Mouse (Mus musculus) pancreas, adult 10 weeks (tissue): ENCODE measurements around the gene Rnf123. TPM values are rescaled to one million over a fixed set of nuclear protein-coding genes. Genes with fewer than 3 reads are reported as not detected.

ENCODE experiments used
- polyA plus RNA-seq: library from polyadenylated mRNA; stranded (reverse); fragments of 350-450 nt; fragmentation: Illumina TruSeq; extraction: RNeasy Lipid Tissue Mini Kit (QIAGEN cat#74804); gene quantifications from one replicate; pipeline ENCODE4 v1.2.3, GENCODE M21; 2015; ENCODE audit warnings: low read depth, low replicate concordance; ENCODE audit not compliant: insufficient read depth

The Rnf123 gene
- polyA plus RNA-seq = 23.7 TPM

DNA sequence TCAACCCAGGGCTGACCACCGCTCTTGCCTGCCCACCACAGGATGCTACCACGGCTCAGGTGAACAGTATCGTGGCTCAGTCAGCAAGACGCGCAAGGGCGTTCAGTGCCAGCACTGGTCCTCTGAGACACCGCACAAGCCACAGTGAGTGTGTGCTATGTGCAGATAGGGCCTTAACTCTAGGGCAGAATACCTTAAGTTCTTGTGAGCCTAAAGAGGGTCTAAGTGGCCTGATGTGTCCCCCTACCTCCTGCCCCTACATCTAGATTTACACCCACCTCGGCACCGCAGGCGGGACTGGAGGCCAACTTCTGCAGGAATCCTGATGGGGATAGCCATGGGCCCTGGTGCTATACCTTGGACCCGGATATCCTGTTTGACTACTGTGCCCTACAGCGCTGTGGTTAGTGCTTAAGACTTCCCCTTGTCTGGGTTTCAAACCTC is at the start of gene Rnf123:
Rnf123 (minus strand) TSS at position 359 of the 444 bp plus-strand sequence.

GRCm38 (mm10) chr9:108094184-108094941 is 11.2 kb upstream of the Rnf123 start, which contains the start of gene Apeh:
Apeh (minus strand) TSS chr9:108094606.

GRCm38 (mm10) chr9:108080168-108080567 is 3.0 kb downstream of the Rnf123 start, which contains the start of gene Mst1:
Mst1 (plus strand) TSS chr9:108080436.

DNA sequence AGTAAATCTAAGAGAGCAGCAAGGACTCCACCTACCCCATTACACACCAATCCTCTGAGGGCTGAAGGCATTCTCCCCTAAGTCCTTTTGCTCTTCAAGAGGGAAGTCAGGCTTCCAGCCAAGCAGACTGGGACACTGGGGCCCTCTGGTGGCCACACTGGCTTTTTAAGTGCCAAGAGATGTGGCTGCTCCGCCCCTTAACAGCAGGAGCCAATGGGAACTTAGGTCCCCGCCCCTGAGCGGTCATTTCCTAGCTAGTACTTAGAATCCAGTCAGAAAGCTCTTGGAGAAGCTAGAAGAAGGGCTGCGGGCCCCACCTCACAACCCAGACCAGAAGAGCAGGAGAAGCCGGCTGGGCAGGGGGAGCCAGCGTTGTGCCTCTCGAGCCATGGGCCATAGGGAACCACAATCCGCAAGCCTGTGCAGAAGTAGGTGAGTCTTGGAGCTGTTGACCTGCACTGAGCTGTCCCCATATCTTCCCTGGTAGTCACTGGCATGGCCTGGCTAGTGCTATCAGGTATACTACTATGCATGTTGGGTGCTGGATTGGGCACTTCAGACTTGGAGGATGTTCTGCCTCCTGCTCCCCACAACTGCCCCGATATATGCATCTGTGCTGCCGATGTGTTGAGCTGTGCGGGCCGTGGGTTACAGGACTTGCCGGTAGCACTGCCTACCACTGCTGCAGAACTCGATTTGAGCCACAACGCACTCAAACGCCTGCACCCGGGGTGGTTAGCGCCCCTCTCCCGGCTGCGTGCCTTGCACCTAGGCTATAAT is 30.1 kb downstream of the Rnf123 start, which contains the start of gene Amigo3:
Amigo3 (plus strand) TSS at position 275 of the 780 bp plus-strand sequence.

GRCm38 (mm10) chr9:108049016-108049455 is 34.1 kb downstream of the Rnf123 start, which contains the start of gene Gmppb:
Gmppb (plus strand) TSS chr9:108049242.

GRCm38 (mm10) chr9:108001922-108002770 is 81.0 kb downstream of the Rnf123 start, which contains the start of gene Ip6k1:
Ip6k1 (plus strand) TSS chr9:108002501.

Other genes starting within 250 kb of the Rnf123 start
- gene Rbm6, start 210.1 kb downstream of the Rnf123 start, polyA plus RNA-seq = 27.2 TPM
- gene Mon1a, start 195.2 kb downstream of the Rnf123 start, polyA plus RNA-seq = 9.7 TPM
- gene Mst1r, start 176.5 kb downstream of the Rnf123 start, polyA plus RNA-seq = 3.4 TPM
- not detected for gene Actl11, start 154.9 kb downstream of the Rnf123 start, polyA plus RNA-seq
- gene Camkv, start 147.7 kb downstream of the Rnf123 start, polyA plus RNA-seq = not detected
- gene Traip, start 133.2 kb downstream of the Rnf123 start, polyA plus RNA-seq = not detected
- 17.0 TPM for gene Uba7, start 107.8 kb downstream of the Rnf123 start, polyA plus RNA-seq
- not detected for gene Gm20661, start 100.3 kb downstream of the Rnf123 start, polyA plus RNA-seq
- gene Inka1, start 97.5 kb downstream of the Rnf123 start, polyA plus RNA-seq = 3.5 TPM
- gene Cdhr4, start 90.8 kb downstream of the Rnf123 start, polyA plus RNA-seq = not detected
- not detected for gene Gm20662, start 87.0 kb downstream of the Rnf123 start, polyA plus RNA-seq
- gene Ip6k1, start 80.8 kb downstream of the Rnf123 start, polyA plus RNA-seq = 29.1 TPM
- 11.7 TPM for gene Gmppb, start 34.1 kb downstream of the Rnf123 start, polyA plus RNA-seq
- gene Amigo3, start 30.2 kb downstream of the Rnf123 start, polyA plus RNA-seq = 1.6 TPM
- gene Mst1, start 2.9 kb downstream of the Rnf123 start, polyA plus RNA-seq = not detected
- 40.1 TPM for gene Apeh, start 11.3 kb upstream of the Rnf123 start, polyA plus RNA-seq
- gene Bsn, start 107.0 kb upstream of the Rnf123 start, polyA plus RNA-seq = 0.48 TPM
- gene Dag1, start 180.6 kb upstream of the Rnf123 start, polyA plus RNA-seq = 15.5 TPM
- 4.3 TPM for gene Nicn1, start 207.1 kb upstream of the Rnf123 start, polyA plus RNA-seq
- 5.3 TPM for gene Amt, start 213.5 kb upstream of the Rnf123 start, polyA plus RNA-seq
- 65.0 TPM for gene Rhoa, start 222.8 kb upstream of the Rnf123 start, polyA plus RNA-seq
- 17.3 TPM for gene Tcta, start 222.8 kb upstream of the Rnf123 start, polyA plus RNA-seq